Mouse (Mus musculus): ENCODE measurements around the gene Cacng8. TPM values are rescaled to one million over a fixed set of nuclear protein-coding genes. Genes with fewer than 3 reads are reported as not detected.

Cacng8 gene
- total RNA-seq, 2 experiments from 2014 or later: 102 to 111 TPM

Small RNAs within 50 kb of the gene (microRNA-seq; reads per million reads assigned to microRNA genes)
- gene Gm23450: 201 reads per million, percentile 58 among the genes with 10 or more reads in this experiment

Other genes starting within 250 kb of the Cacng8 start
- gene AU018091, start 221.5 kb upstream of the Cacng8 start, total RNA-seq (2021): not detected
- gene Nlrp12, start 140.9 kb upstream of the Cacng8 start, total RNA-seq (2021): under 1 TPM; 0.06 to 0.08 TPM
- gene Myadm, start 101.6 kb upstream of the Cacng8 start, total RNA-seq (2021): 10 to 100 TPM; 34.6 to 35.9 TPM
- 100 to 1,000 TPM in 1 of 2 experiments, 10 to 100 TPM in 1; 88.7 to 100 TPM for gene Prkcg, start 101.5 kb upstream of the Cacng8 start, total RNA-seq (2021)
- 100 to 1,000 TPM; 111 to 123 TPM for gene Cacng7, start 57.7 kb upstream of the Cacng8 start, total RNA-seq (2021)
- gene Cacng6, start 33.5 kb downstream of the Cacng8 start, total RNA-seq (2021): 1 to 10 TPM in 1 of 2 experiments, under 1 TPM in 1; 0.91 to 1.2 TPM
- gene Tarm1, start 111.9 kb downstream of the Cacng8 start, total RNA-seq (2021): not detected
- 1 to 10 TPM in 1 of 2 experiments, under 1 TPM in 1; 0.84 to 1.1 TPM for gene Oscar, start 225.5 kb downstream of the Cacng8 start, total RNA-seq (2021)
- gene Ndufa3, start 226.7 kb downstream of the Cacng8 start, total RNA-seq (2021): 100 to 1,000 TPM; 370 to 397 TPM
- 10 to 100 TPM; 40.7 to 43.7 TPM for gene Tfpt, start 239.2 kb downstream of the Cacng8 start, total RNA-seq (2021)
- gene Prpf31, start 239.3 kb downstream of the Cacng8 start, total RNA-seq (2021): 10 to 100 TPM; 58.0 to 58.2 TPM

Measured in left cerebral cortex, postnatal 4 days (tissue).